Mouse (Mus musculus) small intestine, adult 2 months (tissue): ENCODE results near the gene Ccdc82.

Experiments
- CTCF ChIP-seq: fragments of 200-500 bp; IDR thresholded peaks from 2 replicates; pipeline ENCODE4 v1.5.1; 2012; ENCODE audit warnings: low read depth, mild to moderate bottlenecking, control low read depth, inconsistent platforms, low read length, moderate library complexity, mixed read lengths; ENCODE audit not compliant: insufficient replicate concordance, insufficient read length; ENCODE audit errors: extremely low read depth
- POLR2A ChIP-seq: fragments of 200-500 bp; IDR thresholded peaks from 2 replicates; pipeline ENCODE4 v1.6.1; 2012; ENCODE audit warnings: low read depth, mild to moderate bottlenecking, control low read depth, inconsistent platforms, low read length, moderate library complexity

GRCm38 (mm10) chr9:13309807-13310206, 63.1 kb downstream of the Ccdc82 start:
- TF ChIP-seq POLR2A (no peak), CTCF (no peak)
